Mouse (Mus musculus) liver, embryonic 14.5 days (tissue): ENCODE data around the gene Rbm34. TPM values are rescaled to one million over a fixed set of nuclear protein-coding genes. Genes with fewer than 3 reads are reported as not detected.

Experiments used
- ATAC-seq: fragments of 200-750 bp; cut with Nextera tagmentation; 2 replicates; pipeline ENCODE4 v1.8.0; 2017; ENCODE audit warnings: moderate number of reproducible peaks, mild to moderate bottlenecking, moderate library complexity; ENCODE audit not compliant: insufficient read depth
- DNase-seq, 3 experiments: peaks; one replicate each; pipeline ENCODE4 v3.0.0-alpha.2; 2012 to 2013; ENCODE audit warnings: low read depth in 3 of 3, low spot score in 3 of 3
- H3K27ac ChIP-seq: fragments of 300-500 bp; sonication (generic); 2 replicates; pipeline ENCODE4 v1.5.1; 2014; ENCODE audit warnings: moderate library complexity, mild to moderate bottlenecking, control low read depth, inconsistent platforms
- H3K27me3 ChIP-seq: fragments of 300-500 bp; sonication (generic); 2 replicates; pipeline ENCODE4 v1.6.1; 2014; ENCODE audit warnings: mild to moderate bottlenecking, low read length, moderate library complexity; ENCODE audit not compliant: control insufficient read depth, insufficient read depth
- H3K36me3 ChIP-seq: fragments of 300-500 bp; sonication (generic); replicated peaks from 2 replicates; pipeline ENCODE4 v1.6.1; 2014; ENCODE audit warnings: low read depth; ENCODE audit not compliant: control insufficient read depth, insufficient read depth
- H3K4me1 ChIP-seq, 2 experiments: fragments of 200-500 bp in 1 of 2; fragments of 300-500 bp in 1 of 2; sonication (generic) in 1 of 2; replicated peaks; 2 replicates each; pipeline ENCODE4 v1.6.1; 2012 to 2014; ENCODE audit warnings: antibody characterized with exemption in 1 of 2, inconsistent platforms in 1 of 2, low read length in 1 of 2; ENCODE audit not compliant: control insufficient read depth in 2 of 2, insufficient read depth in 2 of 2
- H3K4me2 ChIP-seq: fragments of 300-500 bp; sonication (generic); 2 replicates; pipeline ENCODE4 v1.6.1; 2014; ENCODE audit warnings: low read depth, mild to moderate bottlenecking, control low read depth, moderate library complexity
- H3K4me3 ChIP-seq, 2 experiments: fragments of 200-500 bp in 1 of 2; fragments of 300-500 bp in 1 of 2; sonication (generic) in 1 of 2; 2 replicates each; pipeline ENCODE4 v1.5.1; 2012 to 2014; ENCODE audit warnings: low read depth in 2 of 2, low read length in 2 of 2, mild to moderate bottlenecking in 2 of 2, control low read depth in 1 of 2, inconsistent platforms in 1 of 2, moderate library complexity in 1 of 2; ENCODE audit not compliant: insufficient read depth in 1 of 2
- H3K9ac ChIP-seq: fragments of 300-500 bp; sonication (generic); replicated peaks from 2 replicates; pipeline ENCODE4 v1.6.1; 2014; ENCODE audit warnings: mild to moderate bottlenecking, control low read depth, moderate library complexity
- H3K9me3 ChIP-seq: fragments of 300-500 bp; sonication (generic); 2 replicates; pipeline ENCODE4 v1.6.1; 2016; ENCODE audit warnings: low read length, mixed read lengths; ENCODE audit not compliant: control insufficient read depth
- CTCF ChIP-seq: IDR thresholded peaks from 2 replicates; pipeline ENCODE4 v1.5.1; 2016; ENCODE audit warnings: antibody characterized with exemption, low read depth, control low read depth
- EP300 ChIP-seq: IDR thresholded peaks from 2 replicates; pipeline ENCODE4 v1.6.1; 2016; ENCODE audit warnings: antibody characterized with exemption, low read depth
- WGBS: fragments of 180-500 bp; shearing (Covaris S2); extraction: QIAGEN DNeasy Blood & Tissue Kit; methylation state at CpG from one replicate; pipeline ENCODE4 v1.1.7; 2014; ENCODE audit not compliant: insufficient replicate concordance; 5-methylcytosine and 5-hydroxymethylcytosine counted together
- polyA plus RNA-seq, 2 experiments: library from polyadenylated mRNA; depleted of rRNA in 1 of 2; stranded (reverse) in 1 of 2; unstranded in 1 of 2; fragments of >200 nt; fragmentation: Nextera tagmentation in 1 of 2; extraction: Ambion mirVana in 1 of 2; gene quantifications; 2 replicates each; pipeline versions ENCODE4 v1.2.1 to v1.2.3; 2012 to 2014

Rbm34 gene
- polyA plus RNA-seq, 2 experiments, result 5.2 to 9.6 TPM

DNA sequence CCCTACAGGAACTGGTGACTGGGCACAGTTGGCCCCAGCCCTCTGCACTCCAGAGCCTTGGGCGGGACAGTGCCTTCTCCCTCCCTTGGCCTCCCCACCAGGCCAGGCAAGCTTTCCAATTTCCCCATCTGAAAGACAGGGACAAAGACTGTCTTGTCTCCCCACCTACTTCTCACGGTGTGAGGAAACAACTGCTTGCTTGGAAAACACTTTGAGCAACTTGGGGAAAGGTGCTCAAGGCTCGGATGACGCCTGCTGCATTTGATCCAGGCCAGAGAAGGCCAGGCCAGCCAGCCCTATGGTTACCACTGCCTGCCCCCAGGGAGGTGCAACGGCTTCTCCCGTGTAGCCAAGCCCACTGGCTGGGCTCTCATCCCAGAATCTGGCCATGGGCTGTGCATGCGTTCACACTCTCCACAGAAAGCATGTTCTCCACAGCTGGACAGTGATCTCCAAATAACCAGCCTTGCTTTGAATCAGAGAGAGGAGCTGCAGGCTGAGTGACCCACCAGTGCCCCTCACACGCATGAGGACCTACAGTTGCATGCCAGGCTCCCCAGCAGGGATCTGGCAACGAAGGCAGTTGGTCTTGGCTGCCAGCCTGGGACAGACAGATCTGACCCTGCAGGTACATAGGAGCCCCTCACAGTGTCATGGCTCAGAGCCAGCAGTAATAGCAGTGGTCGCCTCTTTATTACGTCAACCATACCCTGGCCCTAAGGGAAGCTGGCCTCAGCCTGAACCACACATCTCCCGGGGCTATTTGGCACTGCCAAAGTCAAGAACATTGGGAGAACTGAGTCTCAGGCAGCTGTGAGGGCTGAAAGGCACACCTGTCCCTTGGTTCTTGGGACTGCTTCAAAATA is 57.4 kb downstream of the Rbm34 start:
- H3K27ac ChIP-seq, result no peak overlapping the region
- no peak overlapping the region for H3K4me2 ChIP-seq
- H3K9me3 ChIP-seq, result no peaks in the 10 kb centered on the region
- no peak overlapping the region for H3K9ac ChIP-seq
- TF ChIP-seq EP300, result no peak
- TF ChIP-seq CTCF, result no peak
- no peaks in the 10 kb centered on the region for H3K36me3 ChIP-seq
- DNase-seq, result no peak
- H3K4me1 ChIP-seq, result peaks cover 0 to 2% of the 10 kb centered on the region in 2 experiments; a peak in 1 of 4 replicates
- H3K4me3 ChIP-seq, result no peak overlapping the region
- 61% methylated on average over 12 of the region's 12 CpGs for WGBS
- ATAC-seq, result no peak
- no peaks in the 10 kb centered on the region for H3K27me3 ChIP-seq

DNA sequence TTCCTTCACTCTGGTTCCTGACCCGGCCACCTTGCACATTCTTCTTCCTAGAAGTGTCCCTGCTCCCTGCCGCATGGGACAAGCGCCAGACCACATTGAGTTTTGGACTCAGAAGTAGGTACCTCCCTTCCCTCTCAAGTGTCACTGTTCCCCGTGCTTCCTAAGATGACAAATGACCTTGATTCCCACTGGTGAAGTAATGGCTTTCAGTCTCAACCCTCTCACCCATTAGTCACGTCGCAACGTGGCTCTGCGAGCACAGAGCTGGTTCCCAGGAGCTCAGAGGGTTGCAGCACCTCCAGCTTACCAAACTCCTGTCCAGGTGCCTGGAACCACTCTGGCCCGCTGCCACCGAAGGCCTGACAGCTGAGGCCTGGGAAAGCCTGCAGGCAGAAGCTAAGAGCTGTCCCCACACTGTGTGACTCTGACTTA is 61.5 kb downstream of the Rbm34 start:
- no peak overlapping the region for H3K9ac ChIP-seq
- H3K27me3 ChIP-seq, result no peaks in the 10 kb centered on the region
- no peak overlapping the region for H3K27ac ChIP-seq
- 73% methylated on average over 10 of the region's 10 CpGs for WGBS
- no peaks in the 10 kb centered on the region for H3K9me3 ChIP-seq
- DNase-seq, result no peak
- H3K36me3 ChIP-seq, result no peaks in the 10 kb centered on the region
- no peak for TF ChIP-seq EP300
- no peak for TF ChIP-seq CTCF
- H3K4me2 ChIP-seq, result no peak overlapping the region
- ATAC-seq, result no peak
- no peaks in the 10 kb centered on the region; a peak in 1 of 4 replicates for H3K4me1 ChIP-seq
- H3K4me3 ChIP-seq, result no peak overlapping the region

DNA sequence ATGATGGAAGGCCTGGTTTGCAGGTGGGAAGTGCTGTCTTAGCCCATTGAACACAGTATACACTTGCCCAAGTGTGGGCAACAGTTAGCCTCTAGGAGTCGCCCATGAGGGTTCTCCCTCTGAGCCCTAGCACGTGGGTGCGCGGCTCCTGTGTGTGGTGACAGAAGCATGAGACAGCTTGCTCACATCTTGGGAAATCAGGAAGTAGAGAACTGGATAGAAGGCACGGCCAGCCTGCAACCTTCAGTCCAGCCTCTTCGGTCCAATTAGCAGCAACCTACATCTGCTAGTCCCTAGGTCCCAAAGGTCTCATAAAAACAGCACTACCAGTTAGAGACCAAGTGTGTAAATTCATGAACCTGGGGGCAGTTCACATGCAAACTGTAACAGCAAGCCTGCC is 62.1 kb downstream of the Rbm34 start:
- H3K27me3 ChIP-seq, result no peaks in the 10 kb centered on the region
- no peaks in the 10 kb centered on the region for H3K36me3 ChIP-seq
- H3K4me2 ChIP-seq, result no peak overlapping the region
- peaks cover 0 to under 1% of the 10 kb centered on the region in 2 experiments; a peak in 2 of 4 replicates for H3K4me1 ChIP-seq
- ATAC-seq (0 out of 2 replicates have a peak, but pooled peaks have one; percentile 41), DNase-seq (no peak)
- no peak overlapping the region for H3K4me3 ChIP-seq
- 32% methylated on average over 6 of the region's 6 CpGs for WGBS
- H3K27ac ChIP-seq, result no peak overlapping the region
- H3K9me3 ChIP-seq, result no peaks in the 10 kb centered on the region
- TF ChIP-seq CTCF, result peak; percentile 30; the same call in 1 of the 2 replicates
- no peak for TF ChIP-seq EP300
- H3K9ac ChIP-seq, result no peak overlapping the region

DNA sequence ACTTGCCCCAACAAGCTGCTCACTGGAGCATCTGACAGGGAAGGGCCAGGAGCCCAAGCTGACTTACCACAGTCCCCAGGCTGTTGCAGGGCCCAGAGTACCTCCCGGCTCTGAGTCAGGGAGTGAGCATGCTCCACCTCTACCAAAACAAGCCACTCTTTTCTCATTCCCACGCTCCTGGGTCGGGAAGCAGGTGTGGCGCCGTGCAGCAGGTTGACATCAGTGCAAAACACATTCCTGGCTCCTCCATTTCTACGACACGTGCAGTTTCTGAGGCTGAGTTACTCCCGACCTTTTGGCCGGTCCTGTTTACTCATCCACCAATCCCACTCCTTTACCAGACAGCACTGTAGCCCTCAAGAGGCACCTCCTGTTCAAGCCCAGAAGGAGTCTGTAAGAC is 62.9 kb downstream of the Rbm34 start:
- TF ChIP-seq CTCF (no peak), EP300 (no peak)
- 72% methylated on average over 9 of the region's 9 CpGs for WGBS
- H3K4me1 ChIP-seq, result peaks cover 0 to 3% of the 10 kb centered on the region in 2 experiments; a peak in 2 of 4 replicates
- H3K9me3 ChIP-seq, result no peaks in the 10 kb centered on the region
- no peaks in the 10 kb centered on the region for H3K27me3 ChIP-seq
- H3K4me2 ChIP-seq, result no peak overlapping the region
- H3K27ac ChIP-seq, result no peak overlapping the region
- no peaks in the 10 kb centered on the region for H3K36me3 ChIP-seq
- DNase-seq (no peak), ATAC-seq (no peak)
- no peak overlapping the region for H3K9ac ChIP-seq
- no peak overlapping the region for H3K4me3 ChIP-seq

DNA sequence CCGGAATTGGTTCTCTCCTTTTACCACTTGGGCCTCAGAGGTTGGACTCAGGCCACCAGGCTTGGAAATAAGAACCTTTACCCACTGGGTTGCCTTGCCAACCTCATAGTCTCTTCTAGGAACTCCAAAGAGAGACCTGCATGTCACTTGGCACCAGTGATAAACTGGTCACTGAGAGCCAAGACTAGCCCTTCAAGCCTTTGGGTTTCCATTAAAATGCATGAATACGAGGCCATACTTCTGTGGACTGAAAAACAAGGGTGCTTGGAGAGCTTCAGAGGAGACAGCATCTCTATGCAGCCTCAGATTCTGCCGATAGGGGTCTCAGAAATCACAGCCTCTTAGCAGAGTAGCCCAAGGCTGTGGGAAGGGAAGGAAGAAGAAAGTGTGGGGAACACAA is 63.5 kb downstream of the Rbm34 start:
- H3K4me1 ChIP-seq, result peaks cover 0 to 3% of the 10 kb centered on the region in 2 experiments; a peak in 2 of 4 replicates
- no peak overlapping the region for H3K4me2 ChIP-seq
- no peak overlapping the region for H3K9ac ChIP-seq
- H3K4me3 ChIP-seq, result no peak overlapping the region
- 63% methylated on average over 3 of the region's 3 CpGs for WGBS
- no peaks in the 10 kb centered on the region for H3K36me3 ChIP-seq
- DNase-seq (no peak), ATAC-seq (no peak)
- TF ChIP-seq EP300 (no peak), CTCF (no peak)
- no peak overlapping the region for H3K27ac ChIP-seq
- H3K9me3 ChIP-seq, result no peaks in the 10 kb centered on the region
- H3K27me3 ChIP-seq, result no peaks in the 10 kb centered on the region
